Mouse (Mus musculus) brain, embryonic 18.5 days (tissue): Measurements from ENCODE around the gene Slco2a1.

Source experiments
- DNase-seq: peaks from one replicate; pipeline ENCODE4 v3.0.0-alpha.2; 2012; ENCODE audit warnings: low read depth, low spot score

Gene Slco2a1

DNA sequence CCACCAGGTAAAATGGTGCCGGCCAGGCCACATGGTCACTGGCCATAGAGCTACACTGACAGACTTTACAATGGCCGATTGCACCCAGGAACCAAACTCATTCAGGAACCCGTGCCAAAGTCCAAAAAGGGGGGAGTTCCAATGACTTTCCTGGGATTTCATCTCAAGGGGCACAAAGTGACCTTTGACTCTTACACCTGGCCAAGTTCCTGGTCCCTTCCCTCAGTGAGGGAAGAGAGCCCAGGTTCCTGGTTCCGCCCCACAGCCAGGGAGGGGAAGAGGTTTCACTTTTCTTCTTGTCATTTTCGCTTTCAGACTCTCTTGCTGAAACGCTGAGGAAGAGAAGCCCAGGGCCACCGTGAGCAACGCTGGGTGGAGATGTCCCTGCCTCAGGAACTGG lies at the start of gene Slco2a1:
Gene Slco2a1 (plus strand): TSS at position 251 of the 400 bp plus-strand sequence.
- no peak for DNase-seq

DNA sequence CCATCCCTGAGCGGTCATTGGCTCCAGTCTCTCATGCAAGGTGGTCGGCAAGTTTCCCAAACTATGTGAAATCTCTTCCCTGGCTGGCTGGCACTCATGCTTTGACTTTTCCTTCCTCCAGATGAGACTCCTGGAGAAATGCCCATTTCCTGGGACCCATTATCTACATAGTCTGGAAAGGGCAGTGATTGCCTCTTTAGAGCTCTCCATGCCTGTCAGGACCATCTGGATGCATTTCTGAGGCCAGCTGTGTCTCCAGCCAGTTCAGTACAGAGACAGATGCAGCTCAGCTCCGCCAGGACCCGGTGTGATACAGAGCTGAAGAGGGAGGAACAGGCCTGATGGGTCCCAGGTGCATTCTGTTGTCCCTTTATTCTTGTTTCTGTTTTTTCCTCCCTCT lies 46.3 kb upstream of the Slco2a1 start:
- no peak for DNase-seq

DNA sequence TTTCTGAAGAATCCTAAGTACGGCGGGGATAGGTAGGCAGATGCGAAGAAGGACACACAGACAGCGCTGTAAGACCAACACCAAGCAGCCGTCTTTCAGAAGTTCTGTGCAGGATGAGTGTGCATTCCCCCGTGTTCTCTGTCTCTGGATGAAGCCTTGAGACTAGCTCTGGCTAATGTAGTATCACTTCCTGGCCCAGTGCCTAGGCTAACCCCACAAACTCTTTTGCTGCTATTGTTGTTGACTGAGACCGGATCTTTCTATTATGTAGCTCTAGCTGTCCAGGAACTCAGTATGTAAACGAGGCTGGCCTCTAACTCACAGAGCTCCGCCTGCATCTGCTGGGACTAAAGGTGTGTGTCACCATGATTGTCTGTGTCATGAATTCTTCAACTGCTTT lies 43.6 kb upstream of the Slco2a1 start:
- DNase-seq = no peak

DNA sequence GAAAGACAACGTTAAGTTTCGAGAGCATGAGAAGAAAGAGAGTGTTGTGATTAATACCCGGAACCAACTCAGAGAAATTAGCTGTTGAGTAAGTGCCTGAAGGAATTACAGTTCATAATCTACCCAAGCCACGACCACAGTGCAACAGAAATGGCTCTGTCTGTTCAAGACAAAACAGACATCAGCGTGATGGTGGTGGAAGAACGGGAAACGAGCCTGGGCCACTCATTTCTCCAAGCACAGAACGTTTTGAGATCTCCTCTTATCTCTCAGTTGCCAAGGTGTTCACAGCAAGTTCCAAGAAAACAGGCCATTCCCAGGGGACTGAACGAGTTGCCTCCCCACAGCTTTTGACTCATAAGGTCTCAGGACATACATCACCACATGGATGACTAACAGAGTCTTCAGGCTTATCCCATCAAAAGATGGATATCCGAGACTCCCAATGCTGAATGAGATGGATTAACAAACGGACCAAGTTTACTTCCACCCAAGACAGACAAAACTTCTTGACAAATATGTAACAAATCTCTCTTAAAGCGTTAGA lies 42.0 kb upstream of the Slco2a1 start:
- no peak for DNase-seq

DNA sequence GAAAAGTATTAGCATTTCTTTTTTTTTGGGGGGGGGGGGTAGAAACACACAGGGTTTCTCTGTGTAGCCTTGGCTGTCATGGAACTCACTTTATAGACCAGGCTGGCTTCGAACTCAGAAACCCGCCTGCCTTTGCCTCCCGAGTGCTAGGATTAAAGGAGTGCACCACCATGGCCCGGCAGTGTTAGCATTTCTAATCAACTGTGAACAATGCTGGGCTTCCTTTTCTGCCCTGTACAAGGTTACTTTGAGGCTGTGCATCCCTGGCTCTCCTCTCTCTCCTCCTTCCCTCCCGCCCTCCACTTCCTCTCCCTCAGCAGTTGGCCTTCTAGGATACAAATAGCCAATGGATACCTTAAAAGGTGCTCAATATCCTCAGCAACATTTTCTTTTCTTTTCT lies 39.8 kb upstream of the Slco2a1 start:
- no peak for DNase-seq

DNA sequence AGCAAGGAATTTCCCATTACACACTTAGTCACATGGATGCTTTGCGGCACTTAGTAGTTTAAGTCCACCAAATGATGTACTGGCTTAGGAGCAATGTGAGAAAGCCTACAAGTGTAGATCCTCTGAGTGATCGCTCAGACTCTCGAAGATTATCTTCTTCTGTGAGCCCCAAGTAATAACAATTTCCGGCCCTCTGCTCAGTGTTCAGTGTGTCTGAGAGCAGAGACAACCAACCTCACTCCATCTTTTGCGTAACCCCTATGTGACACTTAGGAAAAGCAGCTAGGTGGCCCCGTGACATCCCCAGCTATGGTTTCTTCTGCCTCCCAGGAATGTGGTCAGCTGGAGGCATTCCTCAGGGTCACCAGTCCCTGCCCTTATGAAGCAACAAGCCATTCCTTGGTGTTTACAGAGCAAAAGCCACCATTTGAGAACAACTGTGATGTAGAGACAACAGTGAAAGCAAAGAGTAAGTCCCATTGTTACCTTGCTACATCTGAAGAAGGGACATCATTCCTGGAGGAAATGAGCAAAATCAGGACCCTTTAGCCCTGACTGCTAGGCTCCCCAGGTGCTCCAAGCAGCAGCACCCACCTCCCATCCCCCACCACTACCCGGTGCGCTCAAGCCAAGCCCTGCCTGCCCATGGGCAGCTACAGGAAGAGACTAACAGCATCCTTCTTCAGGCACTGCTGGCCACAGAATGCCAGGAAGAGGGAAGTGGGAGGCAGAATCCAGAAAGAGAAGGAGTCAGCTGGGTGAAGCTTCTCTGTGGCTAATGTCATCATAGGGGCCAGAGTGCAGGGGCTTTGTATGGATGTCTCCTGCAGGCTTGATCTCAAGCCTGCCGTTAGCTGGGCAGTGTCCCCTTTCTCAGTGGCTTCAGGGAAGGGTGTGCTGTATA lies 37.2 kb upstream of the Slco2a1 start:
- DNase-seq = no peak

DNA sequence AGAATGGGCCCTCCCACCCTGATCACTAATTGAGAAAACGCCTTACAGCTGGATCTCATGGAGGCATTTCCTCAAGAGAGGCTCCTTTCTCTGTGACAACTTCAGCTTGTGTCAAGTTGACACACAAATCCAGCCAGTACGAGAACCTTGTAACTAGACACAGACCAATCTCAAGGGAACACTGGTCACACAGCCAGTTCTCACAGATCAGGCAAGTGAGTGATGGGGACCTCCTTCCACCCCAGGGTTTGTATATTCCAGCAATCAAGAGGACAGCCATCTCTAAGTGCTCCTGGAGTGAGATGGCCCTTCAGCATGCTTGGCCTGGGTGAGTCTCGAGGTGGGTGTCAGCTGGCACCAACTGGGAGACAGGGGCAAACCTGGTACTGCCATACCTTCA lies 32.6 kb upstream of the Slco2a1 start:
- no peak for DNase-seq

DNA sequence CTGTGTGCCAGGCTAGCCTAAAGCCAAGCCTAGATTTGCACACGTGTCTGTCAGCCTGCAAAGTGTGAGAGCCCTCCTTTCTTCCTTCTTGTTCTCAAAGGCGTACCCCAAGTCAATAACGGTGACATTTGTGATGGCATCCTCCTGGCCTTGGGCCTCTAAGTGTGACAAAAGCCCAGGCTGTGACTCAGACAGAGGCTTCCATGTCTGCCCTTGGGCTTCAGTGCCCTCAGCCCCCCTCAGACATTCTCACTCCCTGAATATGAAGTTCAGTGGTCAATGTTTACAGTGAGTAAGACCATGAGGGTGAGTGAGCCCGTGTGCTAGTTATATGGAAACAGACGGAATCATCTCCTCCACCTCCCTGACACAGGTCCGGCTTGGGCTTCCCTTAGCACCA lies 29.8 kb upstream of the Slco2a1 start:
- DNase-seq = no peak

DNA sequence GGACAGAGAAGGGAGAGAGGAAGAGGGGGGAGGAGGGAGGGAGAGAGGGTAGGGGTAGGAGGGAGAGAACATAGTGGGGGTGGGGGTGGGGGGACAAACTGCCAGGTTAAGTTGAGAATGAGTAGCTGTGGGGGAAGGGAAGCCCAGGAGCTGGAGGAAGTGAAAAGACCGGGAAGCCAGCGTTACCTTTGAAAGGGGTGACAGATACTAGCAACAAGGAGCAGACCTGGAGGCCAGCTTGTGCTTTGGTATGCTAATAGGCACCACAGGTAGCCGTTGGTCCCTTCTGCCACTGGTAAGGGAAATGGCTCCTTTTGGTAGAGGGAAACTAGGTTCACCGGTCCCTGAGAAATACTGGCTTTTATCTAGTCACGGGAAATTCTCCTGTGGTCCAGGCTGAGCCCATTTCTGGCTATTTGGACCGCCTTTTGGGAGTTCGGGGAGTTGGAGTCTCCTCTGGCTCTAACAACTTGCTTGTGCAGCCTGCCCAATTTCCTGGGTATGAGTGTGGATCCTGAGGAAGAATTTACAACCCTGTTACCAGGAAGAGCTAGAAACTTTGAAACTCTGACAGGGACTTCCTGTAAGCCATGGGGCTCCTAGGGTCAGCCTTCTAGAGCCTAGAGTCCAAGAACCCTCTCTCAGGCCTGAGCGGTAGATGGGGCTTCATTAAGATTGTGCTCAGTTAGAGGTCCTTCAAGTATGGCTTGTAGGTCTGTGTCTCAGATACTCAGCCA lies 27.0 kb upstream of the Slco2a1 start:
- no peak for DNase-seq

DNA sequence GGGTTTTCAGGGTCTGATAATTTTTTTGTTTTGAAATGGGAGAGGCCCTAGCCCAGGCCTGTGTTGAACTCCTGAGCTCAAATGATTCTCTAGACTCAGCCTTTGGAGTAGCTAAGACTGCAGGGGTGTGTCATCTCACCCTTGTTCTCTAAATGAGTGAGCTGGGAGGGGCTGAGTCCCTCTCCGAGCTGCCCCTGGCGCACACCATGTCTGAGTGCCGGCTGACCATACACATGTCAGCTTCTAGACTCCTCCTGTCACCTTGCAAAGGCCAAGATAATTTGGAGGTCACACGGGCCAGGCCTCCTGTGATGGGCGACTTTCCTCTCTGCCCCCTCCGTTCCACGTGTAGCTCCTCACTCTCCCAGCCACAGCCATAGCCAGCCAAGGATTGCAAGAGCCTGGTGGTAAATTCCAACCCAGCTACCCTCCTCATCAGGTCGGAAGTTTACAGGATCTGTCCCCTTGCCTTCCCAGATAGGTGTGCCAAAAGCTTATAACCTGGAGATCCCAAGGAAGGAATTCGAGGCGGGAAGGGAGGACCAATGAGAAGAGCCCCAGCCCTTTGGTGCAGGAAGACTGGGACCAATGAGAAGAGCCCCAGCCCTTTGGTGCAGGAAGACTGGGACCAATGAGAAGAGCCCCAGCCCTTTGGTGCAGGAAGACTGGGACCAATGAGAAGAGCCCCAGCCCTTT lies 26.3 kb upstream of the Slco2a1 start:
- no peak for DNase-seq

DNA sequence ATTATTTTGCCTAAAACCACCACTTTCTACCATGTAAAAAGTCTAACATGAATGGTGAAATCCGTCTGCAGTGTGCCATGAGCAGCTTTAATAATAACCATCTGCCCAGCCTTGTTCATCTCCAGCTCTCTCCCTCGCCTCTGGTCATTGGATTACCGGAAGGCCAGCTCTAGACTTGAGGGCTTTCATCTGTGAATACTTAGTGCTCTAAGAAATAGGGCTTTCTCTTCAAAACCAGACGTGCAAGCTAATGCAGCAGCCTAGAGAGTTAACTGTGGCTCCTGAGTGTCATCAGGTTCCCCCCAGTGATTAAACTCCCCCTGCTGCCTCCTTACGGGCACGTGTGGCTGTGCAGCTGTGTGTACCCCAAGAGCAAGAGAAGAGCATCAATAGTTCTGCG lies 25.2 kb upstream of the Slco2a1 start:
- no peak for DNase-seq

DNA sequence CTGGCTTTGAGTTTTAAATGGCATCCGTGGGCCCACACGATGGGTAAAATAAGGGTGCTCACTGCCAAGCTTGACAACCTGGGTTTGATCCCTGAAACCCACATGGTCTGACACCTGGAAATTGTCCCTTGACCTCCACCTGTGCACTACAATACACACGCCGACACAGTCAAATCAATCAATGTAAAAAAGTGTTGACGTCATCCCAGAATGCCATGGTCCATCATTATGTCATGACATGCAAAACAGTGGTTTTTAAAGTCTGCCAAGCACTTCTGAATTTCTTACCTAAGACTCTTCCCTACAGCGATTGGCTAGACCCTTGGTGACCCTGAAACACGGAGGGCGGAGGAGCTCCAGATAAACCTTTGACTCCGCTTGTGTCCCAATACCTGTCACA lies 23.9 kb upstream of the Slco2a1 start:
- DNase-seq = no peak

DNA sequence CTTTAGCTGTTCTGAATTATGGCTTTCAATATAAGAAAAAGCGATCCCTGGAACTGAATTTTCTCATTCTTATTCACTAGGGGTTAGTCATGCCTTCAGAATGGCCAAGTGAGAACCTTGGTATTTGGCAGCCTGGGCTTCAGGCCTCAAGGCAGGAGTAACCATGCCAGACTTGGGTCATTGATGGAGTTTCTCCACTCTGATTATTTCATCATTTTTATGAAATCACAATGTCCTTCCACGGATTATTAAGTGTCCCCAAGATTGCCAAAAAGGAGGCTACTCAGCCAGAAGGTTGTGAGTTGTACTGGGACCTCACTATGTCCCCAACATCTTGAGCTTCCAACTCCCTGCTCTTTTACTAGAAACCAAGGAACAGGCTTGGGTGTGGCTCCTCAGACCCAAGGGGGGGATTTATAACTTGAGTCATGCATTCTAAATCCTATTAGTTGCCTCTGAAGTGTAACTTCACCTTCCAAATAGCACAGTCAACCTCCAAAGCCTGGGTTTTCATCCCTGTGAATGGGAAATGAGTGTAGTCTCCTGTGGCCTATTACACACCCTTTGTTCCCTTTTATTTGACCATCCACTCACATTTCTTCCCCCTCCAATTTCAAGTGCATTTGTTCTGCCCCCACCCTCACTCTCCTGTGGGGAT lies 16.0 kb upstream of the Slco2a1 start:
- no peak for DNase-seq

DNA sequence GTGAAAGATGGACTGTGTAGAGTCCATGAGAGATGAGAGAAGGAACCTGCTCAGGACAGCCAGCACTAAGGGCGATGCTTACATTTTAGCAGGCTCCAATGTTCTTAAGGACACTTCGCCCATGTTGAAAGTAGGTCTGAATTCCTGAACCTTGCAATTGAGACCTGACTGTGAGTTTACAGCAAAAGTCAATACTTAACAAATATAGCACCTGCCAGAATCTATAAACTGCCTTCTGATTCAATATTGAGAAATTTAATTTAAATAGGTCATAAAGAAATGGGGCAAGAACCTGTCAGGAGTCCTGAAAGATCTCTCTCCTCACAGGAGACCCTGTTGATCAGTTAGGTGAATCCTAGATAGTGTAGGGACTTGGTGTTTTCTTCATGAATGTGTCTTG lies 12.6 kb upstream of the Slco2a1 start:
- no peak for DNase-seq

DNA sequence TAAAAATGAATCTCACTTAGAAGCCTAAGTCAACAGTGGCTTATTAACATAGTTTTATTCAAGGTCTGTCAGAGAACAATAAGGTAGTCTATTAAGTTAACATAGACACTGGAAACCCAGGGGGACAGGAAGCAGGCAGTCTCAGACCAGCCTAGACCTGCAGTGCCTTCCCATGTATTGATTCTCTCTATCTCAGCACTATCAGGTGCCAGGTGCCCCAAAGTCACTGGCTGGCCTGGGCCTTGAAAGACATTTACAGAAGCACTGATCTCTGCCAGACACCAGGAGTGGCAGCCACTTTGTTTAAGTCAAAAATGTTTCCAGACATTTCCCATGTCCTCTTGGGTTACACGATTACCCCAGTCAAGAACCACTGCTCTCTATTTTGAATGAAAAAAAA lies 11.4 kb upstream of the Slco2a1 start:
- no peak for DNase-seq

DNA sequence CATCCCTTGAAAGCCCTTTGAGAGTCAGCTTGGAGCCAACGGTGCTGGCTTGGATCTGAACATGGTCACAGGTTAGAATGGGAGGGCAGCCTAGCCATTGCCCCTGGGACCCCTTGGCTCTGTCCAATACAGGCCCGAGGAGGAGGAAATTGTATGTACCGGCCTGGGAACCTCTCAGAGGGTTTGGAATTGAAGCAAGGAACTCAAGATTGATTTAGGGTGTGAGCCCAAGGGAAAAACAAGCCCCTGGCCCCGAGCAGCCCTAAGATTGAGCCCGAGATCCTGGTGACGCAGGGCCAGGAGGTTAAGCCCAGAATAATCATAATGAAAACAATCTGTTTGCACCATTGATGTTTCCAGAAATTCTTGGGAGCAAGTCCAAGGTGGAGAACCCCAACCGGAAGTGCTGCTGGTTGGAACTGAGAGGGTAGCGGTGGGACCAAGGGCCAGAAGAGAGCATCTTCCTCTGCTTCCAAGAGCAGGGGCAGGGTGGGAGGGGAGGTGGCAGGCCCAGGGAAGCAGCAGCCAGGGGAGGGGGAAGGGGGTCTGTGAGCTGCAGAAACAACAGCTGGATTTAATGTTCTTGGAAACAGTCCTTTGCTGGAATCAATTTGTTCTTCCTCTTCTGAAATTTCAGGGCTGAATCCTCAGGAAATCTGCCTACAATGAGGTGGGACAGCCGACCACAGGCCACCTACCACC lies 10.6 kb upstream of the Slco2a1 start:
- DNase-seq = no peak

DNA sequence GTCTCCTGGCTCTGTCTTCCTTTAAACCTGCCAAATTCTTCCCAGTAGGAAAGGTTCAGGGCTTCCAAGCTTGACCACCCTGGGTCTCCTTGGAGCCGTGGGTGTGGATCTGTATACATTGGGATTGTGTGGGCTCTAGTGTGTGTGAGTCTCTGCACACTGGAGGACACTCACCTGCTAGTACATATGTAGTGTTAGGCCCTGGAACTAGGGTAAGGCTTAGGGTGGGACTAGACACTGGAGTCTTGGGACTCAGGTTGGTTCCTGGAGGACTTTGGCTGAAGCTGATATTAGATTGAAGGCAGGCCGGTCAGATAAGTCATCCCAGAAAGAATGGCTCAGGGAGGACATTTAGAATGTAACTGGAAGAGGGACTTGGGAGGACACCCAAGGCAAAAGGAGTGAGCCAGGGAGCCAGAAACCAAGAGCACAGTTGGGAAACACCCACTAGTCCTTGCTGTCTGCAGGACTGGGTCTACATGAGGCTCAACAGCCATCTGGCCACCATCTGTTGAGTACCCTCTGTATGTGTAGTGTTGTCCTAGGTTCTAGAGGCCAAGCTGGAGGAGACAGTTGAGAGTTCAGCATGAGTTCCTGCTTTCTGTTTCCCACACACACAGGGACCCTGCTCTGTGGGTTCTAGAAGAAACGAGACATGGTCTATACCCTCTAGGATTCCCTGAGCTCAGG lies 9.4 kb upstream of the Slco2a1 start:
- no peak for DNase-seq

DNA sequence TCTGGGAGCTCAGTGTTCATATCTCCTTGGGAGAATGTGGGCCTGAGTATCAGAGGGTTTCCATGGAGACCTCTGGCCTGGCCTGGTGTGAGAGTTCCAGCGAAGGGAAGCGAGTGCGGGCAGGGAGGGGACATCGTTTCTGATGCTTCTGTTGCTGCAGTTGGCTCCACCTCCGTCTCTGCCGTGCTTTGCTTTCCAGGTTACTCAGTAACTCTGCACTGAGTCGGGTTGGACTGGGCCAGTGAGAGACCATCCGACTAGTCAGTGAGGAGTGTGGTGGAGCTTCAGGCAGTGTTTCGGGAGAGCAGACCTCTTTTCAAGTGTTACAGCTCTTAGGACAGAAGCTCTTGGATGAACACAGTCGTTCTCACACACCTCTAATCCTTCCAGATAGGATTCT lies 8.6 kb upstream of the Slco2a1 start:
- no peak for DNase-seq

DNA sequence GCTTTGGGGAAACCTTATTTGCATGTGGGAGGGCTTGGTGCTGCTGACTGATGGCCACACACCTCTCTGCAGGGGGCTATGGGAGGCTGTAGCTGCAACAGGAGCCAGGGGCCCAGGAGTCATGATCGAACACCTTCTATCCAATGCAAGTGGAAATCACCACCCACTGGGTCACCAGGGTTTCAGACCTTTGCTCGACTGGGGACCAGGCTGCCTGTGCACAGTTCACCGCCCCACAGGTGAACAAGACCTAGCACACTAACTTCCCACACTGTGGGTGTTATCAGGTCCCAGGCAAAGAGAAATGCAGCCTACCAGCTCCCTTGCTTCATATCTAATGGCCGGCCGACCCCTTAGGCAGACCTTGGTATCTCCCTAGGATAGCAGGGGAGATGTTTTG lies 8.1 kb upstream of the Slco2a1 start:
- DNase-seq = no peak

DNA sequence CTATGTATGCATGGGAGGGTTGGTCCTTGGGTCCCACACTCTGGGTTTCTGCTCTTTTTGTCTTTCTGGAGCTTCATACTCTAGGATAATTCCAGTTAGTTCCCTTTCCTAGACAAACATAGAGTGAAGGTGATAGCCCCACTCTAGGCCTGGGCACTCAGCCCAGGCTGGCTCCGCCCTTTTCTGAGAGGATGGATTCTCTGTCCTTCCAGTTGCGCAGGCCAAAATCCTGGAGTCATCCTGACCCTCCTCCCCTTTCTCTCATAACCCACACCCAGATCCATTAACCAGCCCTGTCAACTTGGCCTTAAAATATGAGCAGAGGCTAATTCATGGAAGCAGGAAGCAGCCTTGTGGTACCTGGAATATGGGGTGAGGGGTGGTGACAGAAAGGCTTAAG lies 6.7 kb upstream of the Slco2a1 start:
- no peak for DNase-seq
